Mouse (Mus musculus): ENCODE measurements around the gene Spin1. TPM values are rescaled to one million over a fixed set of nuclear protein-coding genes. Genes with fewer than 3 reads are reported as not detected.
"Not testable (repeated sequence)": the region's sequence is repeated elsewhere in the genome, so short reads cannot be mapped to it uniquely, and the experiment has no call there.

Spin1 gene
- 100 to 1,000 TPM; 169 to 173 TPM for total RNA-seq (2021)
- long read RNA-seq, experiment 1, full-length matches to known transcripts: 146 of 210 reads
- long read RNA-seq, experiment 1, partial matches to known transcripts: 31 of 210 reads
- long read RNA-seq, experiment 1, other reads (novel, unspliced or antisense): 33 of 210 reads
- long read RNA-seq, experiment 2, full-length matches to known transcripts: 112 of 171 reads
- long read RNA-seq, experiment 2, partial matches to known transcripts: 7 of 171 reads
- long read RNA-seq, experiment 2, other reads (novel, unspliced or antisense): 52 of 171 reads

DNA sequence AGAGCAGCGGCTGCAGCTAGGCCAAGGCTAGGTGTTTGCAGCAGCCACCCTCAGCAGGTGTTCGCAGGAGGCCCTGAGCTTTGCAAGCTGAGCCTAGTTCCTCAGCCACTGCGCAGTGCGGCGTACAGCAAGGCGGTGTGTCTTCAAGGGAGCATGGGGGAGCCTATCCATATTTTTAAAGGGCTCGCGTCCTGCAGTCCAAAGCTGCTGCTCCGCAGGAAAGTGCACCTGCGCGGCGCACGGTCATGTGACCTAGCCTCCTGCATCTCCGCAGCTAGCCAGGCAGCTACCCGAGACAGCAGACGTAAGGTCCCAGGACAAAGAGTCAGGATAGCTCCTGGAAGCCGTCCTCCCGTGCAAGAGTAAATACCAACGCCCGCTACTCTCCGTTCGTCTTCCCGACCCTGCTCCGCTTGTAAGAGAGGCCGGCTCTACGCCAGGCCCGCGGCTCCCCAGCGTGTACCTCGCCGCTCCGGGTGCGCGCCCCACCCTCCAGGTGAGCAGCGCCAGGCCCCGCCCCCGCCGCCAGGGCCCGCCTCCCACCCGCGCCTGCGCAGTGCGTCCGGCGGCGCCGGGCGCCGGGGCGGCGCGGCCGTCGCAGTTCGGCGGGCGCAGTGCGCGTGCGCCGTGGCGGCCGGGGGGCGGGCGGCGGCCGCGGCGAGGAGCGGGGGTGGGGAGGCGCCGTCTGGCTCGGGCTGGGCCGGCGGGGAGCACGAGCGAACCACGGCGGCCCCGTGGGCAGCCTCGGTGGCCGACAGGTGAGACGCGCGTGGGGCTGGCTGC, at the start of gene Spin1:
TSS of gene Spin1 (plus strand) at position 648 of the 783 bp plus-strand sequence.
- peak; percentile 68 to 82 for DNase-seq (ENCODE audit: low spot score in 2 of 2)
- intact Hi-C loops (cut with DNase I): loop anchor here (2.0 to 5.0 kb wide), 3 partner anchors 47 to 317 kb away; no protein-coding TSS in a partner anchor

DNA sequence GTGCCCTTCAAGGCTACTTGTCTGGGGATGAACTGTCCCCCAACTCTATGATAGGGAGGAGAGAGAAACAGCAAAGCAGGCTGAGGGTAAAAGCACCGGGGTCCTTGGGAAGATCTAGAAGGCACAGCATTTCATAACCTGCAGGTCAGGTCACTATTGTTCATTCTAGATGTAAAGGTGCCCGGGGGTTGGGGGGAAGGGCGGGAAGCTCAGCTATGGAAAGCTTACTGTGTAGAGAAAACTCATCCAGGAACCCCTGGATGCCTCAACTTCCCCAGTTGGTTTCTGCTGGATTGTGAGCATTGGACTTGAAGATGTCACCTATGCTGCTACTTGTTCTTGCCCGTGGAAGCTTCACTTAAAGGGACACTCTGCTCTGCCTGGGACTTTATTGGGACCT, 49.7 kb upstream of the Spin1 start:
- intact Hi-C loops (cut with DNase I): loop anchor here (2.0 kb wide), 1 partner anchor 18 kb away; no protein-coding TSS in a partner anchor
- no peak for DNase-seq (ENCODE audit: low spot score in 2 of 2)

DNA sequence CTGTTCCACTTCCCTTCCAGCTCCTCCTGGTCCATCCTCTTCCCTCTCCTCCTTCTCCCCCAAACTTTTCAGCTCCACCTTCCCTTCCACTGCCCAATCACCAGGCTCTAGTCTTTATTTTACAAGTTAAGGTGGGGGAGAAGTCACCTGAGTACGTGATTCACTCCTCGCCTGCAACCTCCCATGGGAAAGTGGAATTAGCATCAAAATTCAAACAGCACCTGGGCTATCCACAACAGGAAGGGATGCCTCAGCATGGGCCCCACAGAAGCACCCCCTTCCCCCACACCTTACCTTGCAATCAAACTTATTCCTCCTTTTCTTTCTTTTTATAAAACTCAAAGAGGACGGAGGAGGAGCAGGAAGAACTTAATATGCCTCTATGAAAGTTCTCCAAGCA, 48.3 kb upstream of the Spin1 start:
- intact Hi-C loops (cut with DNase I): no loop called here
- DNase-seq (ENCODE audit: low spot score in 2 of 2): no peak

DNA sequence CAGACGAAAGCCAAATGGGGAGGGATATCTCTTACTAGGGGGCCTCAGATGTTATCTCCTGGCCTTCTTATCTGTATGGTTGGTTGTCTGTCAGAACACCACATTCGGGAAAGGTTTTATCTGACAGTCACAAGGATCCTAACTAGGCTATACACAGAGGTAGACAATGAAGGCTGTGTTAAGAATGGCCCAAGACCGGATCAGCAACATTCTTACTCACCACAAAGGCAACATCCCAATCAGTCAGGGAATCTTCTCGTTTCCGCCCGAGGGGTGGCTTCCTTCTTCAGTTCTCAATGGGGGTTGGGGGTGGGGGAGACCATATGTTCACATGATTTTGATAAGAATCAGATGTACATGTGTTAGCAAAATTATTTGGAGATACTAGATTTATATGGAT, 37.7 kb upstream of the Spin1 start:
- intact Hi-C loops (cut with DNase I): no loop called here
- no peak for DNase-seq (ENCODE audit: low spot score in 2 of 2)

DNA sequence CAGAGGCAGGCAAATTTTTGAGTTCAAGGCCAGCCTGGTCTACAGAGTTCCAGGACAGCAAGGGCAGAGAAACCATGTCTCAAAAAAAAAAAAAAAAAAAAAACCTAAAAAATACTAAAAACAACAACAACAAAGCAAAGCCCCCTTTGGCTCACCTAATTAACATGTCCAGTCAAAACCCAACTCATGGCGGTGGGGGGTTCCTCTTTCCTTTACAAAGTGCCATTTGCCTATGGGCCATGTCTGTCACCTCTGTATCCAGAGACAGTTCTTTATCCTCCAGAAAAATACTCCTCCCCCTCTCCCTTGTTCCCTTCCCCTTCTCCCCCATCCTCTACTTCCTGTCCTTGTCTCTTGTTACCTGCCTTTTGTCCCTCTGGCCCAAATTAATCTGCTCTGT, 37.0 kb upstream of the Spin1 start:
- intact Hi-C loops (cut with DNase I): no loop called here
- DNase-seq (ENCODE audit: low spot score in 2 of 2): no peak

DNA sequence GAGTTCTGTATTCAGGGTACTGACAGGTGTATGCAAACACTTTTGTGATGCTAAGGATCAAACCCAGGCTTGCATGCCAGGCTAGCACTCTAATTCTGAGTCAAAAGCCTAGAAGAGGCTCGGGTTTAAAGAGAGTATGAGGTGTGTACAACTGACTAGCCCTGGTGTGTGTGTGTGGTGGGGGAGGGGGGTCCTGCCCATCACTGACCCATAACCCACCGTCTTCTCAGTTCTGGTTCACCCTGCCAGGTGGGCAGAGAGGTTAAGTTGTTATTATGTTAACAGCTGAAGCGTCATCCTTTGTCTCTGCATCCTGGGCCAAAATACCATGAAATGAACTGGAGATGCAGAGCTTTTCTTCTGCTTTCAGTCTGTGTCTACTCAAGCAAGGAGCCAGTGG, 36.3 kb upstream of the Spin1 start:
- intact Hi-C loops (cut with DNase I): no loop called here

DNA sequence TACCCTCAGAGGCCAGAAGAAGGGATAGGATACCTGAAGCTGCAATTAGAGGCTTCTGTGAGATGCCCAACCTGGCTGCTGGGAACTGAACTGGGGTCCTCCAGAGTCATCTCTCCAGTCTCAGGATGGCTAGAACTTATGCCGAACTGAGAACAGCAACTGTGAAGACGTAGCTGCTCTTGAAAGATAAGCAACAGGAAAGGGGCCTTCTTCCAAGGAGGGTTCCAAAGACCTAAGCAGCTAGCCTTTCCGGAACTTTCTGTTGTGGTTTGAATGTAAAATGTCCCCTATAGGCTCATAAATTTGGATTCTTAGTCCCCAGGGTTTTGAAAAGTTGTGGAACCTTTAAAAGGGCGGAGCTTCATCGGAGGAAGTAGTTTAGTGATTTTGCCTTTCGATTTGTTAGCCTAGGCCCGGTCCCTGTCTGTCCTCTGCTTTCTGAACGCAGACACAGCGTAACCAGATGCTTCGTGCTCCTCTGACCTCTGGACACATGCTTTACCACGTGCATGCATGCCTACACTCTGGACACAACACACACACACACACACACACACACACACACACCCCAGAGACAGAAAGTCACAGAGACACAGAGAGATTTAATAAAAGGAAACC, 29.5 kb upstream of the Spin1 start:
- no peak for DNase-seq (ENCODE audit: low spot score in 2 of 2)
- intact Hi-C loops (cut with DNase I): no loop called here

More for the DNA sequence above, 36.3 kb upstream of the Spin1 start:
- no peak for DNase-seq (ENCODE audit: low spot score in 2 of 2)

DNA sequence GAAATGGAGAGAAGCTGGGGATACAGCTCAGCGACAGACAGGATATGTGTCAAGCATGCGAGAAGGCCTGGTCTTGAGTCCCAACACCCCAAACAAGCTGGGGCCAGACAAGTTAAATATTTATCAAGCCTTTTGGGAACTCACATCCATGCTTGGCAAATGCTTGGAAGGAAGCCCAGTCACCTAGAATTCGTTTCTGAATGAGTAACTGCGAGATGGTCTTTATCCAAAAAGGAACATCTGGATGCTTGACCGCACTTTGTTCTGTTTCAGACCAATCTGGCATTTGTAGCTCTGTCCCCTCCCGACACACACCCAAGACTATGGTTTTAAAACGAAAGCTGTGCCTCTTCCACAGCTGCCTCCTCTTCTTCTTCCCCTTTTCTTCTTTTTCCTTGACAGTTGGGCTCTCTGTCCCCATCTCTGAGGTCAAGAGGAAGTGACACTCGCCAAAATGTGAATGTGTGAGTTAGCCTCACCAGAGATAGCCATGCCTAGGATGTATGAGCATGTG, 28.9 kb upstream of the Spin1 start:
- intact Hi-C loops (cut with DNase I): no loop called here
- no peak for DNase-seq (ENCODE audit: low spot score in 2 of 2)

DNA sequence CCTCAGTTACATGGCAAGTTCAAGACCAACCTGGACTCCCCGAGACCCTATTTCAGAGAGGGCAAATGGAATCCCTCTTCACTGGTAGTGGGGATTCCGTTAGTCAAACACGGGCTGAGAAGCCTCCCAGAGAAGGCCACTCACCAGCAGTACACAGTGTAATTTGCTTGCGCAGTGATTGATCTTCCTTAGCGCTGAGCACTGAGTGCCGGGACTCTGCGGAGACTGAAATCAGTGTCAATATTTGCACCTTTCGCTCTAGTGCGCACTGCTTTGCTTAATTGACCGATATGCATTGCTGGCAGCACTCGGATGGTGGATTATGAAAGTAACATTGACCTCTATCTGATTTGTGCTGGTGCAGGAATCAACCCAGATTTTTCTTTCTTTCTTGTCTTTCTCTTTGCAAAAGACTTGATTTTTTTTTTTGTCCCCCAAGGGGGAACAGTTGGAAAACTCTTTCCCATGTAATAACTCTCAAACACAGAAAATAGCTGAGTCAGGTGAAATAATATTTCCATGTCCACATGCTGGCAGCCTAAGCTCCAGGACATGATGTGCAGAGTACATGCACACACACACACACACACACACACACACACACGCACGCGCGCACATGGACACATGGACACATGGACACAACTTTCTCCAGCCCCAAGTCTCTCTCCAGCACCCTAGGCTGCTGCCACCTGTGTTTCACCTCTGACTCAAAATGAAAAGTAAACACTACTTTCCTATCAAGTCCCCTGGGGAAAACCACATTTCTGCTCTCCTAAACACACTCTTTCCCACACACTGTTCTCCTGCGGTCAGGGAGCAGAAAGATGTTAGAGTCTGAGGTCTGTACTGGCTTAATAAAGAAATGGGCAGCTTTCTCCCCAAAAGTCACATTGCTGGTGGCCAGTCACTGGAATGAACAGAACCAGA, 27.5 kb upstream of the Spin1 start:
- intact Hi-C loops (cut with DNase I): no loop called here
- DNase-seq (ENCODE audit: low spot score in 2 of 2): no peak

DNA sequence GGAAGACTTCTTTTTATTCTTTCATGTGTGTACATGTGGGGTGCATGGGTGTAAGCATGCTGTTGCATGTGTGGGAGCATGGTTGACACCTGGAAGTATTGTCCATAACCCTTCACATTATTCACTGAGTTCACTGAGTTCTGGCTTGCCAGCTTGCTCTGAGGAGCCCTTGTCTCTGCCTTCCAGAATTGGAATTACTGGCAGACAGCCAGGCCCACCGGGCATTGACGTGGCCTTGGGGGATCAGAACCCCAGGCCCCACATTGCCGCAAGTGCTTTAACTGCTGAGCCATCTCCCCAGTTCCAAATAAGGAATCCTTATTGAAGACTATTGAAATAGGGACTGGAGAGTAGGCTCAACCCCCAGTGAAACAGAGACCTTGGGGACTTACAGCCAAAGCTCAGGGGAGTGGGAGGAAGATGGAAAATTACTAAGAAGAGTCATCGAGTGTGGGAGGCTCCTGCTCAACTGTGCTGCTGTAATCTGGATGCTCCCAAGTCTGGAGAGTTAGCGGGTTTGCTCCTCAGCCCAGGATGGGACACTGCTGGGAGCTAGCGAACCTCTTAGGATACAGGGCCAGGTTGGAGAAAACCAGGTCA, 26.5 kb upstream of the Spin1 start:
- intact Hi-C loops (cut with DNase I): no loop called here
- DNase-seq (ENCODE audit: low spot score in 2 of 2): no peak

DNA sequence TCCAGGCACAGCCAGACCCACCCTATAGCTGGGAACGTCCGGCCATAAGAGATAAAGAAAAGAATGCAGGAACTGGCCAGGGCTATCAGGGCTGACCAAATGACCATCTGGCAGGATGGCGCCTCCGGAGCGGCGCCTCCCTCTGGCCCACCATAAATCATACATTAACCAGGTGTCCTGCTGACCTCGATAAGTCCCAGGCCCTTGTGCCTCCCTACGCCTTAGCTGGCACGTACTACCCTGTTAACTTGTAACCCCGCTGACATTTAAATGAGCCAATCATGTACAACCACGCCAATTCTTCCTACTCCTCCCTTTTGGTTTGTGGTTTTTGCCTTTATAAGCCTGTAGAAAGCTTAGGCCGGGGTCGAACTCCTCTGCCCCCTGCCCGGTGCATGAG, 24.5 kb upstream of the Spin1 start:
- intact Hi-C loops (cut with DNase I); DNase-seq (ENCODE audit: low spot score in 2 of 2): not testable (repeated sequence)

DNA sequence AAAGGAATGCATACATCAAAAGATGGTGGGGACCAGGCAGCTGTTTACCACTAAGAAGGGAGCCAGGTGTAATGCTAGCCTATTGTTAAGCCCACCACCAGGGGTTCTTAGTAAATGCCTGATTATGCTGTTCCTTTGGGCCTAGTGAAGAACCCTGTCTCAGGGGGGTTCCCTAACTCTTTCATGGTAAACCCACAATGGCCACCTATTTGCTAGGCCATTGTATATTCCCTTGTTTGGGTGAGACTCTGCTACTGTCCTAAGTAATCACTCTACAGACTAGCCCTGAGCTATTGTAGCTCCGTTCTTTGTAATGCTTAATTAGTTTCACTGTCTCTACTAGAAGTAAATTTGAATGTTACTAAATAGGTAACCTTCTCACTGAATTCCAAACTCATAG, 22.1 kb upstream of the Spin1 start:
- intact Hi-C loops (cut with DNase I); DNase-seq (ENCODE audit: low spot score in 2 of 2): not testable (repeated sequence)

DNA sequence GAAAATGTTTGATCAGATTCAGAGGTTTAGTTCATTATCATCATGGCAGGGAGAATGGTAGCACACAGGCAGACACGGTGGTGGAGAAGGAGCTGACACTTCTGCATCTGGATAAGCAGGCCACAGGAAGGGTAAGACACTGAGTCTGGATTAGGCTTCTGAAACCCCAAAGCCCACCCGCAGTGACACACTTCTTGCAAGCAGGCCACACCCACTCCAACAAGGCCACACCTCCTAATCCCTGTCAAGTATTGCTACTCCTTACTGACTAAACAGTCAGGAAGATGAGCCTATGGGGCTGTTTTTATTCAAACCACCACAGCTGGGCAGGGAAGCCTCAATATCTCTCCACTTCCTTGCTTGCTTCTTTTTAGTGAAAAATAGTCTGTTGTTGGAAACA, 19.9 kb upstream of the Spin1 start:
- intact Hi-C loops (cut with DNase I): no loop called here
- no peak for DNase-seq (ENCODE audit: low spot score in 2 of 2)

DNA sequence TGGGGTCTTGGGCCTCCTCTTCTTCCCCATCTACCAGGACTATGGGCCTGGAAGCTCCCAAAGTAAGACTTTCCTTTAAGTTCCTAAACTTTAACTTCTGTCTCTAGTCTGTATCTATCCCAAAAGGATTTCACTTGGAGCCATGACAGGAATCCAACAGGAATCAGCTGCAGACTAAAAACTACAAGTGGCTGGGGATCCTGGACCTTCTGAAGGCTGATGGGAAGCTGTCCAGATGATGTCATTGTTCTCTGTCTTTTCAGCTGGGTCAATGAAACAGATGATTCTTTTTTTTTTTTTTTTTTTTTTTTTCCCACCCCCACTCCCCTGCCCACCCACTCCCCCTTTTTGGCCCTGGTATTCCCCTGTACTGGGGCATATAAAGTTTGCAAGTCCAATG, 16.4 kb upstream of the Spin1 start:
- DNase-seq (ENCODE audit: low spot score in 2 of 2): no peak
- intact Hi-C loops (cut with DNase I): no loop called here

DNA sequence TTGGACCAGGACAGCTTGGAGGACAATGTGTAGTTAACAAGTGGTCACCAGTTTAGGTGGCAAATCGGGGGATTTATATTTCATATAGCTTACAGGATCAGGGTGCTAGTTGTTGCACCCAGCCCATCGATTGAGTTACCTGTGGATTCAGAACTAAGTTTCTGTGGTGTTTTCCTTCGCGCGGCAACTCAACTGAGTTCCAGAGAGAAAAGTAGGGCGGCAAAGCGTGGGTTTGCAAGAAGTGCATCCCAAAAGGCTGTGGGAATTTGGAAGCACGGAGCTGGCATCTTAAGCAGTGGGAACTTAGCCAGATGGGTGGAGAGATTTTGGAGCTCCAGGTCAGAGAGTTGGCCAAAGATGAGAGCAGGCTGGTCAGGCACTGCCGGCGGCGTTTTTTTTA, 14.7 kb upstream of the Spin1 start:
- intact Hi-C loops (cut with DNase I): no loop called here

DNA sequence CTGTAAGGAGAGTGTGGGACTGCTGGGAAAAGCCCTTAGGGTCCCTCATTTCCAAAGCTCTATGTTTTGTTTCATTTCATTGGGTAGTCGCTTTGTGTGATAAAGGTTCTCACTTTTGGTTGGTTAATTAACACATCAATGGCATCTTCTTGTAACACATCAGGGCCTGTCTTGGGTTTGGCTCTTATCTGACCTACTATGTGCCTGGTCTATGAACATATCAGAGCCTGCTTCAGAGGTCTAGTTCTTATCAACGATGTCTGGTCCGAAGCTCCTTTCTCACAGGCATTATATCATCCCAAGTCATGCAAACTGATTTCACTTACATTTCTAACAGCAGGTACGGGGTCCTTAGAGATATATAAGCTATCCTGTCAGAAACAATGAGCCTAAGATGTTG, 13.4 kb upstream of the Spin1 start:
- intact Hi-C loops (cut with DNase I): no loop called here
- no peak for DNase-seq (ENCODE audit: low spot score in 2 of 2)

More for the DNA sequence above, 14.7 kb upstream of the Spin1 start:
- no peak for DNase-seq (ENCODE audit: low spot score in 2 of 2)

DNA sequence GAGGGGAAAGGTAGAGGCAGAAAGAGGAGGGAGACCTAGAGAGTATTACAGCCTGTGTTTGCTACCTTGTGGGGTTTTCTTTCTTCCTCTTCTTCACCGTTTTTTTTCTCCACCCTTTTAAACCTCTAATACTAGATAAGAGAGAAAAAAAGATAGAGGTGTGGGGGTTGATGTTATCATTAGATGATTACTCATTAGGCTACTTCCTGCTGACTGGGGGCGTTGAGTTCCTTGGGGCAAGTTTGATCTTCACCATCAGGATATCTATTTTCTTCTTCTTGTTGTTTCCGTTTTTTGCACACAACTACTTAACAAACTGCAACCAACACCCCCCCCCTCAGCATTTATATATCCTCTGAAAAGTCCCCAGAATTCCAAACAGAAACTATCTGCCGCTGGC, 12.5 kb upstream of the Spin1 start:
- DNase-seq (ENCODE audit: low spot score in 2 of 2): no peak
- intact Hi-C loops (cut with DNase I): no loop called here

DNA sequence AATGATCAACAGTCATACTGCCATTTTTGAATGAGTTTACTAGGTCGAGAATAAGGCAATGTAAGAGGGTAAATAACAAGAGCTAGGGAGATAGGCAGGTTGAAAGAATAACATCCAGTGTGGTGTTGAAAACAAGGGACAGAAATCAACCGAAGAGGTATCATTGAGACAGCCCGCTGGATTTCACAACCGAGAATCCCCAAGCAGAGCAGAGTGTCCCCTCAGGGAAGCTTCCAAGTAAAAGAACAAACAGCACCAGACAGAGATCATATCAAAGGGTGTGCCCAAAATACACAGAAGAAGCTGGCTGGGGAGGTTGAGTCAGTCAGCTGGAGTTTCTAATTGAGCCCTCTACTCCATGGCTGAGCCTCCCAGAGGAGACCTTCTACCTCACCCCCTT, 11.6 kb upstream of the Spin1 start:
- no peak for DNase-seq (ENCODE audit: low spot score in 2 of 2)
- intact Hi-C loops (cut with DNase I): no loop called here

DNA sequence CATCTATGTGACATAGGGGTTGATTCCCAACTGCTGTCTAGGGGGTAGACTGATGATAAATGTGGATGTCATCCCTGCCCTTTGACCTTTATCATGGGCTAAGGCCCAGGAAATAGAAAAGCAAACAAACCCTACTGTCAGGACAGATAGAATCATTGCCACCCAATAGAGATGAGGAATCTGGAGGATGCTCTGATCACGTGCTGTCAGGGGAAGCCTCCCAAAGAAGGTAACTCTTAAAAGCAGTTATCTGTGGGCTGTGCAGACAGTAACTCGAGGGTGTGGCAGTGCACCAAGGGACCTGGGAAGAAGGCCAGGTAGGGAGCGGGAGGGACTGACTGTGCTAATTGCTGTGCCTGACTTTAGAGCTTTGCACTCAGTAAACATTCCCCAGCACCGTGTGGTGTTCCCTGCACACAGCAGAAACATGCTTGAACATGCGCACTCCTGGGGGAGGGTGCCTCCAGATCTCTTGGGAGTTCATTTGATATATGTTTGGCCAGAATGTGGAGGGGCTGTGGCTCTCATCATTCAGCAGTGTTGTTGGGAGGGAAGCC, 10.5 kb upstream of the Spin1 start:
- intact Hi-C loops (cut with DNase I): no loop called here

More for the DNA sequence above, 10.5 kb upstream of the Spin1 start:
- DNase-seq (ENCODE audit: low spot score in 2 of 2): no peak

Measured in left cerebral cortex, postnatal 14 days (tissue).